Mouse (Mus musculus) intestine, postnatal 0 days (tissue): Measurements from ENCODE around the gene Klc4. TPM values are rescaled to one million over a fixed set of nuclear protein-coding genes. Genes with fewer than 3 reads are reported as not detected.

Experiments used
- ATAC-seq: fragments of 200-750 bp; cut with Nextera tagmentation; 2 replicates; pipeline ENCODE4 v1.8.0; 2017; ENCODE audit warnings: mild to moderate bottlenecking, moderate TSS enrichment, moderate library complexity
- H3K27ac ChIP-seq: fragments of 300-500 bp; sonication (generic); 2 replicates; pipeline ENCODE4 v1.5.1; 2014; ENCODE audit warnings: mild to moderate bottlenecking, low read depth, low read length, moderate library complexity
- H3K27me3 ChIP-seq: fragments of 300-500 bp; sonication (generic); replicated peaks from 2 replicates; pipeline ENCODE4 v1.6.1; 2014; ENCODE audit warnings: low read length, mixed read lengths; ENCODE audit not compliant: control insufficient read depth, insufficient read depth
- H3K36me3 ChIP-seq: fragments of 300-500 bp; sonication (generic); 2 replicates; pipeline ENCODE4 v1.6.1; 2014; ENCODE audit warnings: mild to moderate bottlenecking, moderate library complexity; ENCODE audit not compliant: control insufficient read depth, insufficient read depth
- H3K4me1 ChIP-seq: fragments of 300-500 bp; sonication (generic); replicated peaks from 2 replicates; pipeline ENCODE4 v1.6.1; 2014; ENCODE audit warnings: antibody characterized with exemption, low read length, mixed read lengths; ENCODE audit not compliant: control insufficient read depth, insufficient read depth
- H3K4me2 ChIP-seq: fragments of 300-500 bp; sonication (generic); replicated peaks from 2 replicates; pipeline ENCODE4 v1.6.1; 2014; ENCODE audit warnings: low read depth, mild to moderate bottlenecking, moderate library complexity
- H3K4me3 ChIP-seq: fragments of 300-500 bp; sonication (generic); 2 replicates; pipeline ENCODE4 v1.5.1; 2014; ENCODE audit warnings: low read depth, low read length
- H3K9ac ChIP-seq: fragments of 300-500 bp; sonication (generic); 2 replicates; pipeline ENCODE4 v1.6.1; 2014; ENCODE audit warnings: mild to moderate bottlenecking, low read depth, low read length
- H3K9me3 ChIP-seq: fragments of 300-500 bp; sonication (generic); 2 replicates; pipeline ENCODE4 v1.6.1; 2016; ENCODE audit warnings: mixed run types; ENCODE audit not compliant: control insufficient read depth
- CTCF ChIP-seq: sonication (generic); IDR thresholded peaks from 2 replicates; pipeline ENCODE4 v1.5.1; 2016; ENCODE audit warnings: low read depth, mild to moderate bottlenecking, control low read depth, antibody characterized with exemption, moderate library complexity
- WGBS: fragments of 180-500 bp; shearing (Covaris S2); extraction: QIAGEN DNeasy Blood & Tissue Kit; methylation state at CpG from one replicate; pipeline ENCODE4 v1.1.7; 2014; 5-methylcytosine and 5-hydroxymethylcytosine counted together
- polyA plus RNA-seq: library from polyadenylated mRNA; unstranded; fragments of >200 nt; fragmentation: Nextera tagmentation; extraction: Ambion mirVana; gene quantifications from 2 replicates; pipeline ENCODE4 v1.2.1, GENCODE M21; 2015

Gene Klc4
- polyA plus RNA-seq, 1 experiment from 2014 or later = 107 TPM

DNA sequence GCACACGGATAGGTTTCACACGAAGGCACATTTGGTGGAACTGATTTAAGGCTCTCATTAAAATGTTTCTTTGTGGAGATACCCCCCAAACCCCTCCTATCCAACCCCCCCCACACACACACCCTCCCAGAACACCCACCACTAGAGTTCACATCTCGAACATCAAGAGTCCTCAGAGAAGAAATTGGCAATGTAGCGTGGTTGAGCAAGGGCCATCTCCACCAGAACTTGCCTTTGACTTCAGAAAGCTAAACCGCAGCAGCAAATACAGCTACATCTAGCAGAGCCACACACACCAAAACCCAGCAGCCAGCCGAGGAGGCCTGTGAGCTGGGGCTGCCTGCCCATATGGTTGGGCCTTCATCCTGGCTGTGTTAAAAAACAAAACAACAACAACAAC lies 18.4 kb downstream of the Klc4 start:
- ATAC-seq = no peak
- no peak overlapping the region for H3K27ac ChIP-seq
- WGBS = 51% methylated on average over 6 of the region's 6 CpGs
- no peak overlapping the region for H3K9ac ChIP-seq
- no peaks in the 10 kb centered on the region for H3K9me3 ChIP-seq
- H3K4me3 ChIP-seq = peak overlapping the region; percentile 70
- H3K27me3 ChIP-seq = no peaks in the 10 kb centered on the region
- peak overlapping the region; percentile 90 for H3K4me2 ChIP-seq
- peaks cover 6% of the 10 kb centered on the region; the same call in 1 of the 2 replicates for H3K4me1 ChIP-seq
- peaks cover 12% of the 10 kb centered on the region for H3K36me3 ChIP-seq
- no peak for TF ChIP-seq CTCF

GRCm38 (mm10) chr17:46624598-46624997 lies 21.2 kb downstream of the Klc4 start:
- H3K4me1 ChIP-seq = peaks cover 12% of the 10 kb centered on the region; the same call in 1 of the 2 replicates
- H3K4me3 ChIP-seq = no peak overlapping the region
- TF ChIP-seq CTCF = no peak
- 79% methylated on average over 12 of the region's 12 CpGs for WGBS
- H3K4me2 ChIP-seq = 0 out of 2 replicates have a peak overlapping the region, but pooled peaks have one; percentile 13
- no peaks in the 10 kb centered on the region for H3K36me3 ChIP-seq
- no peak for ATAC-seq
- H3K9ac ChIP-seq = no peak overlapping the region; the same call in 1 of the 2 replicates
- H3K9me3 ChIP-seq = no peaks in the 10 kb centered on the region
- no peaks in the 10 kb centered on the region for H3K27me3 ChIP-seq
- 0 out of 2 replicates have a peak overlapping the region, but pooled peaks have one; percentile 1 for H3K27ac ChIP-seq

GRCm38 (mm10) chr17:46623819-46624557 lies 21.8 kb downstream of the Klc4 start:
- TF ChIP-seq CTCF = peak; percentile 59
- no peak for ATAC-seq
- peaks cover 18% of the 10 kb centered on the region for H3K4me1 ChIP-seq
- H3K27me3 ChIP-seq = no peaks in the 10 kb centered on the region
- H3K4me2 ChIP-seq = peak overlapping the region; percentile 13; the same call in 1 of the 2 replicates
- no peaks in the 10 kb centered on the region for H3K9me3 ChIP-seq
- 35% methylated on average over 10 of the region's 10 CpGs for WGBS
- no peak overlapping the region for H3K4me3 ChIP-seq
- no peaks in the 10 kb centered on the region for H3K36me3 ChIP-seq
- H3K27ac ChIP-seq = 0 out of 2 replicates have a peak overlapping the region, but pooled peaks have one; percentile 1
- H3K9ac ChIP-seq = no peak overlapping the region; the same call in 1 of the 2 replicates

- Histone ChIP-seq H3K27ac (no peak overlapping the region), H3K36me3 (no peaks in the 10 kb centered on the region), H3K4me1 (peaks cover 26% of the 10 kb centered on the region), H3K27me3 (no peaks in the 10 kb centered on the region), H3K4me2 (no peak overlapping the region), H3K4me3 (no peak overlapping the region), H3K9me3 (no peaks in the 10 kb centered on the region), H3K9ac (no peak overlapping the region)
- WGBS = 77% methylated on average over 11 of the region's 11 CpGs
- ATAC-seq = no peak
- TF ChIP-seq CTCF = no peak
Observed at GRCm38 (mm10) chr17:46622269-46622668, 23.6 kb downstream of the Klc4 start.

DNA sequence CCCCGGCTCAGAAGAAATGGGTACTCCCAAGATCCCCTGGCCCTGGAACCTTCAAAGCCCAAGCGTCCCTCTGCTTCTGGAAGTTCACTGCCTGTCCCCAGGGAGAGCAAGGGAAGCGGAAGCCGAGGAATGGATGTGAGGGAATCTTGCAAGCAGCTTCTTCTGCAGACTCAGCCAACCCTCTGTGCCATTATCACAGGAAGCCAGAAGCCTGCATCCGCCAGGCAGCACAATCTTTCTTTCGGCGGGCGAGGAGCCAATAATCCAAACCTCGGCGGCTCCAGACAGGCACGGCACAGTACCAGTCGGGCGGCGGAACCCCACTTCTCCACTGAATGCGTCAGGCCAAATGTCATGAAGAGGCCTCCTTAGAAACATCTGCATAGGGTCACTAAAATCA lies 24.5 kb downstream of the Klc4 start:
- Histone ChIP-seq H3K4me1 (peaks cover 26% of the 10 kb centered on the region), H3K27me3 (no peaks in the 10 kb centered on the region), H3K27ac (peak overlapping the region; percentile 1), H3K9me3 (no peaks in the 10 kb centered on the region), H3K9ac (no peak overlapping the region), H3K36me3 (no peaks in the 10 kb centered on the region), H3K4me3 (no peak overlapping the region), H3K4me2 (peak overlapping the region; percentile 21; the same call in 1 of the 2 replicates)
- no peak for TF ChIP-seq CTCF
- 62% methylated on average over 15 of the region's 15 CpGs for WGBS
- ATAC-seq = no peak

GRCm38 (mm10) chr17:46619683-46620357 lies 26.0 kb downstream of the Klc4 start:
- Histone ChIP-seq H3K27ac (peak overlapping the region; percentile 68), H3K4me2 (peak overlapping the region; percentile 51), H3K27me3 (no peaks in the 10 kb centered on the region), H3K36me3 (no peaks in the 10 kb centered on the region), H3K9ac (0 out of 2 replicates have a peak overlapping the region, but pooled peaks have one; percentile 40), H3K4me3 (no peak overlapping the region), H3K9me3 (no peaks in the 10 kb centered on the region), H3K4me1 (peaks cover 26% of the 10 kb centered on the region)
- TF ChIP-seq CTCF = no peak
- WGBS = 29% methylated on average over 16 of the region's 16 CpGs
- ATAC-seq = no peak
